Mouse (Mus musculus): ENCODE data around the gene Olfr1264. TPM values are rescaled to one million over a fixed set of nuclear protein-coding genes. Genes with fewer than 3 reads are reported as not detected.
A peak's percentile ranks its signal among the peaks of the same experiment; 100 is the strongest.

The Olfr1264 gene
- not detected for total RNA-seq (2021)
- long read RNA-seq, result 0 reads

DNA sequence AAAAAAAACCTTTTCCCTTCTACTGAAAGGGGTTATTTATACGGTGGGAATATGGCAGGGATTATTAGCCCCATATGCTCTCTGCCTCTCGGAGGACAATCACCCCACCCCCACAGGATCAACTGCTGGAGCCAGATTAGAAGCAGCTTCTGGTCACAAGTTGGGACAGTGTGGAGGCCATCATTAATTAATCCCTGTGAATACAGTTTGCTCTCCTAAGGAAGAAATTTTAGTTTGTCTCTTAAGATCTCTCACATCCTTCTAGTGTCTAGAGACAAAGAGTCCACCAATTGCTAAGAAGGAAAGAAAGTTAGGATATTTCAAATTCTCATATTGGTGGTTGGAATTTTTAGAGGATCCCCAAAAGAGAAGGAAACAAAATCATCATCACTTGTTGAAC, at the start of gene Olfr1264:
Olfr1264 (minus strand) TSS at position 101 of the 400 bp plus-strand sequence.
- no peak for DNase-seq (ENCODE audit: low spot score in 2 of 2)

- DNase-seq (ENCODE audit: low spot score in 2 of 2), result no peak
Observed at GRCm38 (mm10) chr2:90070065-90070464, 44.7 kb upstream of the Olfr1264 start.

- DNase-seq (ENCODE audit: low spot score in 2 of 2), result no peak
Observed at GRCm38 (mm10) chr2:90063494-90063893, 38.1 kb upstream of the Olfr1264 start, which contains the start of gene Olfr140. Gene Olfr140, minus strand, starts transcription at chr2:90063594.

GRCm38 (mm10) chr2:90035037-90035436, 9.7 kb upstream of the Olfr1264 start, which contains the start of gene Olfr1265:
Gene Olfr1265, plus strand, starts transcription at chr2:90035337.
- DNase-seq (ENCODE audit: low spot score in 2 of 2), result no peak

- DNase-seq (ENCODE audit: low spot score in 2 of 2), result no peak
Observed at GRCm38 (mm10) chr2:90011831-90012230, 13.5 kb downstream of the Olfr1264 start, which contains the start of gene Olfr1263. Gene Olfr1263, plus strand, starts transcription at chr2:90012131.

- no peak for DNase-seq (ENCODE audit: low spot score in 2 of 2)
Observed at GRCm38 (mm10) chr2:89999845-90000244, 25.5 kb downstream of the Olfr1264 start, which contains the start of gene Olfr1262. Gene Olfr1262, plus strand, starts transcription at chr2:90000145.

GRCm38 (mm10) chr2:89990921-89991320, 34.5 kb downstream of the Olfr1264 start, which contains the start of gene Olfr1261:
Gene Olfr1261, plus strand, starts transcription at chr2:89991221.
- no peak for DNase-seq (ENCODE audit: low spot score in 2 of 2)

DNA sequence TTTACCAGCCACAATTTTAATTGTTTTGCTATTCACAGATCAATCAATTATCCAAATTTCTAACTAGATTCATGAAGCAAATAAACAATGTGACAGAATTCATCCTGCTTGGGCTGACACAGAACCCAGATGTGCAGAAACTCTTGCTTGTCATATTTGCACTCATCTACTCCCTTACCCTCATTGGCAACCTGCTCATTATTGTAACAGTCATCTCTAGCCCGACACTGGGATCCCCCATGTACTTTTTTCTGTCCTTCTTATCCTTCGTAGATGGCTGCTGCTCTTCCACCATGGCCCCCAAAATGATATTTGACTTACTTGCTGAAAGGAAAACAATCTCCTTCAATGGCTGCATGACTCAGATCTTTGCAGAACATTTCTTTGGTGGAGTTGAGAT, 47.7 kb downstream of the Olfr1264 start:
- DNase-seq (ENCODE audit: low spot score in 2 of 2), result no peak

GRCm38 (mm10) chr2:89974184-89974583, 51.2 kb downstream of the Olfr1264 start, which contains the start of gene Olfr1260:
Gene Olfr1260, plus strand, starts transcription at chr2:89974340.
- DNase-seq (ENCODE audit: low spot score in 2 of 2), result peak; percentile 20 to 54

Other genes starting within 250 kb of the Olfr1264 start
- not detected for gene Olfr1254, start 232.0 kb downstream of the Olfr1264 start, total RNA-seq (2021)
- not detected for gene Olfr1255, start 213.5 kb downstream of the Olfr1264 start, total RNA-seq (2021)
- not detected for gene Olfr1256, start 184.0 kb downstream of the Olfr1264 start, total RNA-seq (2021)
- gene Olfr48, start 177.4 kb downstream of the Olfr1264 start, total RNA-seq (2021), result not detected
- gene Olfr1257, start 147.1 kb downstream of the Olfr1264 start, total RNA-seq (2021), result not detected
- gene Olfr1258, start 98.3 kb downstream of the Olfr1264 start, total RNA-seq (2021), result not detected
- not detected for gene Olfr1259, start 76.9 kb downstream of the Olfr1264 start, total RNA-seq (2021)
- not detected for gene Olfr1260, start 51.2 kb downstream of the Olfr1264 start, total RNA-seq (2021)
- not detected for gene Olfr1261, start 34.4 kb downstream of the Olfr1264 start, total RNA-seq (2021)
- not detected for gene Olfr1262, start 25.4 kb downstream of the Olfr1264 start, total RNA-seq (2021)
- gene Olfr1263, start 13.4 kb downstream of the Olfr1264 start, total RNA-seq (2021), result not detected
- not detected for gene Olfr1265, start 9.8 kb upstream of the Olfr1264 start, total RNA-seq (2021)
- gene Olfr140, start 38.0 kb upstream of the Olfr1264 start, total RNA-seq (2021), result not detected
- gene Olfr1269, start 95.8 kb upstream of the Olfr1264 start, total RNA-seq (2021), result not detected
- not detected for gene Olfr32, start 116.7 kb upstream of the Olfr1264 start, total RNA-seq (2021)
- gene Olfr1270, start 127.5 kb upstream of the Olfr1264 start, total RNA-seq (2021), result not detected
- not detected for gene Olfr1506, start 198.9 kb upstream of the Olfr1264 start, total RNA-seq (2021)
- gene Olfr142, start 232.0 kb upstream of the Olfr1264 start, total RNA-seq (2021), result not detected
- gene Olfr1271, start 245.5 kb upstream of the Olfr1264 start, total RNA-seq (2021), result not detected

All from layer of hippocampus, adult 18-20 months (tissue).